Mouse (Mus musculus): ENCODE measurements around the gene Vrtn.
A peak's percentile ranks its signal among the peaks of the same experiment; 100 is the strongest.

Gene Vrtn

GRCm38 (mm10) chr12:84686176-84686575, 45.4 kb downstream of the Vrtn start:
- no peak for ATAC-seq (ENCODE audit: insufficient number of reproducible peaks, low FRiP score, low TSS enrichment)

DNA sequence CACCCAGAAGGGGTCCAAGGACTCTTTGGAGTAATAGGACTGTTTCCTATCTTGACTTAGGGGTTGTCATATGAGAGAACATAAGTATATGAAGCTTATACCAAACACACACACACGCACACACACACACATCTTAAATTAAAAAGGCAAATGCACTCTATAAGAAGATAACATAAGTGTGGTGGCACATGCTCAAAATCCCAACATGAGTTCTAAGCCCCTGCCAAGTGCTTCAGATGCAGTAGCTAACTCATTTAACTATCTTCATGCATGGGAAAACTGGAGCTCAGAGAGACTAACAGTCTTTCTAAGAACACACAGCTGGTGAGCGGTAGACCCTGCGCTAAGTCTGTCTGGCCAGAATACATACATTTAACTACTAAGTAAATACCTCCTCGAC, 46.7 kb downstream of the Vrtn start:
- ATAC-seq (ENCODE audit: insufficient number of reproducible peaks, low FRiP score, low TSS enrichment): no peak

- ATAC-seq (ENCODE audit: insufficient number of reproducible peaks, low FRiP score, low TSS enrichment): no peak
Measured at GRCm38 (mm10) chr12:84689051-84689450, 48.2 kb downstream of the Vrtn start.

DNA sequence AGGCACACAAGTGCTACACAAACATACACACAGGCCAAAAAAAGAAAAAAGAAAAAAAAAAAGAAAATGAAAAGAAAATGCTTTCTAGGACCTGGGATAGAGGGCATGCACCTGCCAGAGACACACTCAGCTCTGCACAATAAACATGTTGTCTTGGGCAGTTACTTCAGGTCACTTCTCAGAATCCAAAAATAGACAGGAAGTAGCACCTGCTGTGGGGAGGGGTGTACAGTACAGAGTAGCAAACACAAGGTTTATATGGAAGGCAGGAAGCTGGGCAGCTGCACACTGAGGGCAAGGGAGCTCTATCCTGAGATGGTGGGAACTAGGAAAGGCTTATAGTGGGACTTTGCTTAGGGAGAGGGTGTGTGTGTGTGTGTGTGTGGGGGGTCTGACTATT, 50.5 kb downstream of the Vrtn start:
- ATAC-seq (ENCODE audit: insufficient number of reproducible peaks, low FRiP score, low TSS enrichment): no peak

DNA sequence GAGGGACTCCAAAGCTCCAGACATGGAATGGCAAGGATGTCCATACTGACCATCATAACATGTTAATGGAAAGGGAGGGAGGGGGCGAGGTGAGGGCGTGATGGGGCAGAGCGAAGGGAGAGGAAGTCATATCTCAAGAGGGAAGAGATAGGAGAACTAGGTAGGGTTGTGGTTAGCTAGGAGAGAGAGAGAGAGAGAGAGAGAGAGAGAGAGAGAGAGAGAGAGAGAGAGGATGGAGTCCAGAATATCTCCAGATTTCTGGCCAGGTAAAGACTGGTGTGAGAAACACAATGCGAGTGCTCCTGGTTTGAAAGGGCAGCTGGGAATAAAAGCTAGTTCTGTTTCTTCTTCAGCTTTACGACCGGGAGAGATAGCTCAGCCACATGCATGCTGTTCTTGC, 51.3 kb downstream of the Vrtn start:
- no peak for ATAC-seq (ENCODE audit: insufficient number of reproducible peaks, low FRiP score, low TSS enrichment)

DNA sequence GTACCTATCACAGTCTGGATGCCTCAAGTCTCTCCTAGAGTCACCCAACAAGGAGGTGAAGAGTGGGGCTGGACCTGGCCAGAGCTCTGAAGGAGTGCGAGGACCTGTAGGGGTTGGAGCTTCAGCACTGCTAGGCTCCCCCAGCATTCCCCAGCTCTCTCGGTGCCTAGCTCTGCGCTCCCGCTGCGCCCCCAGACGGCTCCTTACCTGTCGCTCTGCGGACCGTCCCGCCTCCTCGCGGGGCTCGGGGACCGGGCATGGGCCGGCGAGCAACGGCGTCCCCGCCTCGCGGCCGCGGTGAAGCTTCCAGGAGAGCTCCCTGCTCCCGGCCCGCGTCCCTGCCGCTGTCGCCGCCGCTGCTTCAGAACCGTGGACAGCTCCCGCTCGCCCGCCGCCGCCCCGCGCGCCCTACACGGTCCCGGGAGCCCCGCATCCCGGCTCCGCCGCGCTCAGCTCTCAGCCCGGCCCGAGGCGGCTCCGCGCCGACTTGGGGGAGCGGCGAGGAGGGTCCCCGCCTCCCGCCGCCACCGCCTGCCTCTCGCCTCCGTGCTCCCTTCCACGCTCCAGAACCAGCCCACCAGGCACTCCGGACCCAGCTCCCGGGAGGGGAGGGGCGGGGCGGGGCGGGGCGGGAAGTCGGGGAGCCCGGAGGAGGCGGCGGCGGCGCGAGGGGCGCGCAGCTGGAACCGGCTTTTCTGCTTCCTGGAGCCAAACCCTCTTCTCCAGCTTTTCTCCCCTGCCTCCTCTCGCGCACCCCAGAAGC, 57.7 kb downstream of the Vrtn start, which contains the start of gene Syndig1l:
Syndig1l (minus strand) TSS at position 513 of the 763 bp plus-strand sequence.
- peak; percentile 58; the same call in 1 of the 2 replicates for ATAC-seq (ENCODE audit: insufficient number of reproducible peaks, low FRiP score, low TSS enrichment)

Data from cerebellum, adult (tissue).